Mouse (Mus musculus): Measurements from ENCODE around the gene Olfr1191-ps1.
"Not testable (repeated sequence)": the region's sequence is repeated elsewhere in the genome, so short reads cannot be mapped to it uniquely, and the experiment has no call there.

The Olfr1191-ps1 gene

GRCm38 (mm10) chr2:88640242-88640641, at the start of gene Olfr1191-ps1:
TSS of gene Olfr1191-ps1 (plus strand) at chr2:88640542.
- in situ Hi-C loops (cut with MboI, MseI) = not testable (repeated sequence)

GRCm38 (mm10) chr2:88648209-88648608, 7.9 kb downstream of the Olfr1191-ps1 start, which contains the start of gene Olfr1192-ps1:
TSS of gene Olfr1192-ps1 (plus strand) at chr2:88648509.
- in situ Hi-C loops (cut with MboI, MseI) = no loop called here

- in situ Hi-C loops (cut with MboI, MseI) = not testable (repeated sequence)
Measured at GRCm38 (mm10) chr2:88675328-88675727, 35.0 kb downstream of the Olfr1191-ps1 start, which contains the start of gene Olfr1193. TSS of gene Olfr1193 (plus strand) at chr2:88675628.

- in situ Hi-C loops (cut with MboI, MseI) = no loop called here
Measured at GRCm38 (mm10) chr2:88689087-88689486, 48.7 kb downstream of the Olfr1191-ps1 start, which contains the start of gene Olfr1195. TSS of gene Olfr1195 (minus strand) at chr2:88689187.

Measured in regulatory T cell (primary cell).